Mouse (Mus musculus) myocyte (in vitro differentiated cells): ENCODE measurements around the gene Zbtb20. TPM values are rescaled to one million over a fixed set of nuclear protein-coding genes. Genes with fewer than 3 reads are reported as not detected.

Experiments used
- H3K27me3 ChIP-seq: one replicate; pipeline ENCODE4 v1.6.1; 2011; ENCODE audit not compliant: control insufficient read depth, insufficient read depth, insufficient read length
- H3K36me3 ChIP-seq: one replicate; pipeline ENCODE4 v1.6.1; 2011; ENCODE audit not compliant: control insufficient read depth, insufficient read depth
- H3K4me2 ChIP-seq: one replicate; pipeline ENCODE4 v1.6.1; 2011; ENCODE audit warnings: low read depth, control low read depth
- H3K4me3 ChIP-seq: one replicate; pipeline ENCODE4 v1.5.1; 2011; ENCODE audit warnings: mild to moderate bottlenecking, control low read depth, moderate library complexity
- H3K79me2 ChIP-seq: one replicate; pipeline ENCODE4 v1.6.1; 2011; ENCODE audit not compliant: control insufficient read depth, insufficient read depth
- H3ac ChIP-seq: one replicate; pipeline ENCODE4 v1.6.1; 2011; ENCODE audit not compliant: control insufficient read depth, insufficient read length
- CEBPB ChIP-seq: IDR thresholded peaks from 2 replicates; pipeline ENCODE4 v1.6.1; 2011; ENCODE audit warnings: mild to moderate bottlenecking, moderate library complexity; ENCODE audit not compliant: poor library complexity, insufficient read depth, severe bottlenecking
- E2F4 ChIP-seq: IDR thresholded peaks from one replicate; pipeline ENCODE4 v1.6.1; 2011; ENCODE audit warnings: mild to moderate bottlenecking, control low read depth, moderate library complexity; ENCODE audit not compliant: insufficient read depth
- MAX ChIP-seq: IDR thresholded peaks from one replicate; pipeline ENCODE4 v1.6.1; 2011; ENCODE audit warnings: low read depth, mild to moderate bottlenecking, control low read depth
- MYOD1 ChIP-seq, 3 experiments: IDR thresholded peaks; one replicate each; pipeline ENCODE4 v1.6.1; 2011; ENCODE audit warnings: control low read depth in 2 of 3, low read depth in 2 of 3, mild to moderate bottlenecking in 2 of 3, moderate library complexity in 1 of 3; ENCODE audit not compliant: insufficient read length in 2 of 3, control insufficient read depth in 1 of 3
- MYOG ChIP-seq, 3 experiments: IDR thresholded peaks; one replicate each; pipeline ENCODE4 v1.6.1; 2011; ENCODE audit warnings: control low read depth in 2 of 3, low read depth in 2 of 3, mild to moderate bottlenecking in 2 of 3; ENCODE audit not compliant: insufficient read length in 2 of 3, control insufficient read depth in 1 of 3, insufficient read depth in 1 of 3
- POLR2A ChIP-seq: IDR thresholded peaks from one replicate; pipeline ENCODE4 v1.6.1; 2011; ENCODE audit warnings: low read depth, mild to moderate bottlenecking, control low read depth, moderate library complexity; ENCODE audit not compliant: insufficient read length
- POLR2AphosphoS2 ChIP-seq: IDR thresholded peaks from one replicate; pipeline ENCODE4 v1.6.1; 2011; ENCODE audit warnings: low read depth, control low read depth; ENCODE audit not compliant: insufficient read length
- REST ChIP-seq: IDR thresholded peaks from one replicate; pipeline ENCODE4 v1.6.1; 2011; ENCODE audit warnings: mild to moderate bottlenecking, control low read depth, moderate library complexity; ENCODE audit not compliant: insufficient read depth, insufficient read length
- SRF ChIP-seq: IDR thresholded peaks from one replicate; pipeline ENCODE4 v1.6.1; 2011; ENCODE audit warnings: low read depth; ENCODE audit not compliant: control insufficient read depth, insufficient read length
- TCF12 ChIP-seq: IDR thresholded peaks from one replicate; pipeline ENCODE4 v1.6.1; 2011; ENCODE audit warnings: mild to moderate bottlenecking, control low read depth; ENCODE audit not compliant: poor library complexity, insufficient read depth, severe bottlenecking
- TCF3 ChIP-seq: IDR thresholded peaks from one replicate; pipeline ENCODE4 v1.6.1; 2011; ENCODE audit warnings: low read depth, control low read depth; ENCODE audit not compliant: insufficient read length
- USF1 ChIP-seq: IDR thresholded peaks from one replicate; pipeline ENCODE4 v1.6.1; 2011; ENCODE audit warnings: low read depth, mild to moderate bottlenecking, control low read depth, moderate library complexity
- polyA plus RNA-seq: library from polyadenylated mRNA; unstranded; fragments of >200 nt; fragmentation: generic; extraction: Trizol; gene quantifications from one replicate; pipeline ENCODE4 v1.2.1, GENCODE M21; 2012; ENCODE audit warnings: missing spikeins

The Zbtb20 gene
- polyA plus RNA-seq, 1 experiment: 5.0 TPM

DNA sequence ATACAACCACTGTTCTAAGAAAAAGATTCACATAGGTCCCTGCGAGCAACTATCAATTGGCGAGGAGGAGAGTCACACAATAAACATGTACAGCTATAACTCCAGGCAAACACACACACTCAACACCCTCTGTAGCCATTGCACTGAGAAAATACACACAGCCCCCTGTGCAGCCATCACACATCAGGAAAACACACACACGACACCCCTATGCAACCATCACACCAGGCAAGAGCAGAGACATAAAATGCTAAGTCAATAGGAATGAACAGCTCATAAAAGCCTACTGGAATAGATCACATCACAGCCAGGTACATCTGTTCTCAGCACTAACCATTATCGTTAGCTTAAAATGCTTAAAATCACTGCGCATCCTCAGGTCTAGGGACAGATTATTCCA lies 532.9 kb downstream of the Zbtb20 start:
- H3K4me3 ChIP-seq: no peak overlapping the region
- TF ChIP-seq MAX (no peak), SRF (no peak), POLR2AphosphoS2 (no peak), TCF12 (no peak), POLR2A (no peak), USF1 (no peak), MYOG (IDR thresholded peaks at IDR 0.05; ENCODE audit: control insufficient read depth in 1 of 3, insufficient read depth in 1 of 3, insufficient read length in 2 of 3, low read depth in 2 of 3) (no peak), MYOD1 (IDR thresholded peaks at IDR 0.05; ENCODE audit: control insufficient read depth in 1 of 3, insufficient read length in 2 of 3, low read depth in 2 of 3) (no peak), CEBPB (no peak), E2F4 (no peak), TCF3 (no peak), REST (no peak)
- H3K4me2 ChIP-seq: no peak overlapping the region
- H3K27me3 ChIP-seq: no peaks in the 10 kb centered on the region
- H3K79me2 ChIP-seq: peaks cover 15% of the 10 kb centered on the region
- H3K36me3 ChIP-seq: no peaks in the 10 kb centered on the region
- no peak overlapping the region for H3ac ChIP-seq

GRCm38 (mm10) chr16:43409108-43409909 lies 533.6 kb downstream of the Zbtb20 start:
- peaks cover 15% of the 10 kb centered on the region for H3K79me2 ChIP-seq
- TF ChIP-seq REST (no peak), POLR2A (no peak), SRF (no peak), E2F4 (no peak), TCF12 (no peak), POLR2AphosphoS2 (no peak), MYOD1 (IDR thresholded peaks at IDR 0.05; ENCODE audit: control insufficient read depth in 1 of 3, insufficient read length in 2 of 3, low read depth in 2 of 3) (no peak), MAX (no peak), CEBPB (no peak), TCF3 (no peak), MYOG (IDR thresholded peaks at IDR 0.05; ENCODE audit: control insufficient read depth in 1 of 3, insufficient read depth in 1 of 3, insufficient read length in 2 of 3, low read depth in 2 of 3) (no peak), USF1 (no peak)
- no peak overlapping the region for H3K4me3 ChIP-seq
- no peak overlapping the region for H3K4me2 ChIP-seq
- H3K27me3 ChIP-seq: no peaks in the 10 kb centered on the region
- H3K36me3 ChIP-seq: no peaks in the 10 kb centered on the region
- no peak overlapping the region for H3ac ChIP-seq

GRCm38 (mm10) chr16:43409910-43410612 lies 534.4 kb downstream of the Zbtb20 start:
- TF ChIP-seq MAX: no peak
- TF ChIP-seq CEBPB: no peak
- TF ChIP-seq POLR2AphosphoS2: no peak
- TF ChIP-seq MYOD1 (IDR thresholded peaks at IDR 0.05; ENCODE audit: control insufficient read depth in 1 of 3, insufficient read length in 2 of 3, low read depth in 2 of 3): no peak
- no peak for TF ChIP-seq SRF
- no peak for TF ChIP-seq USF1
- no peak for TF ChIP-seq E2F4
- TF ChIP-seq TCF12: no peak
- no peak for TF ChIP-seq MYOG (IDR thresholded peaks at IDR 0.05; ENCODE audit: control insufficient read depth in 1 of 3, insufficient read depth in 1 of 3, insufficient read length in 2 of 3, low read depth in 2 of 3)
- no peak for TF ChIP-seq TCF3
- no peak for TF ChIP-seq REST
- TF ChIP-seq POLR2A: no peak
- Histone ChIP-seq H3K36me3 (no peaks in the 10 kb centered on the region), H3ac (no peak overlapping the region), H3K27me3 (no peaks in the 10 kb centered on the region), H3K4me3 (no peak overlapping the region), H3K4me2 (no peak overlapping the region), H3K79me2 (peaks cover 15% of the 10 kb centered on the region)

- H3K79me2 ChIP-seq: peaks cover 15% of the 10 kb centered on the region
- no peak for TF ChIP-seq SRF
- TF ChIP-seq MYOD1 (IDR thresholded peaks at IDR 0.05; ENCODE audit: control insufficient read depth in 1 of 3, insufficient read length in 2 of 3, low read depth in 2 of 3): no peak
- TF ChIP-seq POLR2A: no peak
- TF ChIP-seq TCF3: no peak
- TF ChIP-seq REST: no peak
- TF ChIP-seq MAX: no peak
- no peak for TF ChIP-seq CEBPB
- TF ChIP-seq E2F4: no peak
- no peak for TF ChIP-seq MYOG (IDR thresholded peaks at IDR 0.05; ENCODE audit: control insufficient read depth in 1 of 3, insufficient read depth in 1 of 3, insufficient read length in 2 of 3, low read depth in 2 of 3)
- no peak for TF ChIP-seq TCF12
Measured at GRCm38 (mm10) chr16:43410613-43410974, 534.9 kb downstream of the Zbtb20 start.

More at GRCm38 (mm10) chr16:43410613-43410974, 534.9 kb downstream of the Zbtb20 start:
- no peaks in the 10 kb centered on the region for H3K36me3 ChIP-seq
- H3K4me3 ChIP-seq: no peak overlapping the region
- H3K4me2 ChIP-seq: no peak overlapping the region
- H3K27me3 ChIP-seq: no peaks in the 10 kb centered on the region
- no peak overlapping the region for H3ac ChIP-seq
